Mouse (Mus musculus): ENCODE results near the gene Sh3kbp1. TPM values are rescaled to one million over a fixed set of nuclear protein-coding genes. Genes with fewer than 3 reads are reported as not detected.
A peak's percentile ranks its signal among the peaks of the same experiment; 100 is the strongest.

Sh3kbp1 gene
- polyA plus RNA-seq, 1 experiment from 2014 or later, result 48.6 TPM

GRCm38 (mm10) chrX:159628629-159629028, 1.6 kb downstream of the Sh3kbp1 start:
- Histone ChIP-seq H3K9me3 (ENCODE audit: control insufficient read depth, low read length) (no peaks in the 10 kb centered on the region), H3K27ac (ENCODE audit: low read depth, low read length) (no peak overlapping the region), H3K27me3 (ENCODE audit: control insufficient read depth, insufficient read depth, low read length) (no peaks in the 10 kb centered on the region), H3K36me3 (ENCODE audit: control insufficient read depth, insufficient read depth, low read length) (no peaks in the 10 kb centered on the region), H3K4me2 (ENCODE audit: low read depth, low read length) (peak overlapping the region; percentile 50), H3K4me3 (ENCODE audit: low read depth, low read length) (peak overlapping the region; percentile 53), H3K9ac (replicated peaks; ENCODE audit: low read depth, low read length) (no peak overlapping the region), H3K4me1 (ENCODE audit: control insufficient read depth, insufficient read depth, low read length) (no peaks in the 10 kb centered on the region)
- 36% methylated on average over 4 of the region's 4 CpGs for WGBS
- ATAC-seq (ENCODE audit: low read depth), result no peak

GRCm38 (mm10) chrX:159629203-159629602, 2.1 kb downstream of the Sh3kbp1 start:
- H3K9me3 ChIP-seq (ENCODE audit: control insufficient read depth, low read length), result no peaks in the 10 kb centered on the region
- no peaks in the 10 kb centered on the region for H3K36me3 ChIP-seq (ENCODE audit: control insufficient read depth, insufficient read depth, low read length)
- H3K27me3 ChIP-seq (ENCODE audit: control insufficient read depth, insufficient read depth, low read length), result no peaks in the 10 kb centered on the region
- 37% methylated on average over 2 of the region's 2 CpGs for WGBS
- peak overlapping the region; percentile 53; the same call in 1 of the 2 replicates for H3K4me3 ChIP-seq (ENCODE audit: low read depth, low read length)
- H3K9ac ChIP-seq (replicated peaks; ENCODE audit: low read depth, low read length), result no peak overlapping the region
- no peaks in the 10 kb centered on the region for H3K4me1 ChIP-seq (ENCODE audit: control insufficient read depth, insufficient read depth, low read length)
- H3K4me2 ChIP-seq (ENCODE audit: low read depth, low read length), result peak overlapping the region; percentile 50
- ATAC-seq (ENCODE audit: low read depth), result no peak
- H3K27ac ChIP-seq (ENCODE audit: low read depth, low read length), result no peak overlapping the region

GRCm38 (mm10) chrX:159638500-159639227, 11.6 kb downstream of the Sh3kbp1 start:
- Histone ChIP-seq H3K4me2 (ENCODE audit: low read depth, low read length) (no peak overlapping the region), H3K27ac (ENCODE audit: low read depth, low read length) (no peak overlapping the region), H3K9ac (replicated peaks; ENCODE audit: low read depth, low read length) (no peak overlapping the region), H3K4me1 (ENCODE audit: control insufficient read depth, insufficient read depth, low read length) (no peaks in the 10 kb centered on the region), H3K9me3 (ENCODE audit: control insufficient read depth, low read length) (no peaks in the 10 kb centered on the region), H3K4me3 (ENCODE audit: low read depth, low read length) (no peak overlapping the region), H3K27me3 (ENCODE audit: control insufficient read depth, insufficient read depth, low read length) (no peaks in the 10 kb centered on the region), H3K36me3 (ENCODE audit: control insufficient read depth, insufficient read depth, low read length) (no peaks in the 10 kb centered on the region)
- WGBS, result 78% methylated on average over 3 of the region's 4 CpGs
- ATAC-seq (ENCODE audit: low read depth), result no peak

GRCm38 (mm10) chrX:159639991-159640390, 12.9 kb downstream of the Sh3kbp1 start:
- Histone ChIP-seq H3K9ac (replicated peaks; ENCODE audit: low read depth, low read length) (no peak overlapping the region), H3K4me3 (ENCODE audit: low read depth, low read length) (no peak overlapping the region), H3K9me3 (ENCODE audit: control insufficient read depth, low read length) (no peaks in the 10 kb centered on the region), H3K4me2 (ENCODE audit: low read depth, low read length) (no peak overlapping the region), H3K36me3 (ENCODE audit: control insufficient read depth, insufficient read depth, low read length) (no peaks in the 10 kb centered on the region), H3K27me3 (ENCODE audit: control insufficient read depth, insufficient read depth, low read length) (no peaks in the 10 kb centered on the region), H3K27ac (ENCODE audit: low read depth, low read length) (no peak overlapping the region), H3K4me1 (ENCODE audit: control insufficient read depth, insufficient read depth, low read length) (no peaks in the 10 kb centered on the region)
- ATAC-seq (ENCODE audit: low read depth), result no peak
- WGBS, result 82% methylated on average over 4 of the region's 4 CpGs

- H3K4me1 ChIP-seq (ENCODE audit: control insufficient read depth, insufficient read depth, low read length), result no peaks in the 10 kb centered on the region
- no peak for ATAC-seq (ENCODE audit: low read depth)
- no peak overlapping the region for H3K4me2 ChIP-seq (ENCODE audit: low read depth, low read length)
- no peak overlapping the region for H3K27ac ChIP-seq (ENCODE audit: low read depth, low read length)
- no peaks in the 10 kb centered on the region for H3K9me3 ChIP-seq (ENCODE audit: control insufficient read depth, low read length)
- WGBS, result 97% methylated on average over 3 of the region's 3 CpGs
- H3K36me3 ChIP-seq (ENCODE audit: control insufficient read depth, insufficient read depth, low read length), result no peaks in the 10 kb centered on the region
- no peak overlapping the region for H3K9ac ChIP-seq (replicated peaks; ENCODE audit: low read depth, low read length)
- H3K27me3 ChIP-seq (ENCODE audit: control insufficient read depth, insufficient read depth, low read length), result no peaks in the 10 kb centered on the region
- H3K4me3 ChIP-seq (ENCODE audit: low read depth, low read length), result no peak overlapping the region
These were observed 18.2 kb downstream of the Sh3kbp1 start for GRCm38 (mm10) chrX:159645314-159645713.

- no peaks in the 10 kb centered on the region for H3K36me3 ChIP-seq (ENCODE audit: control insufficient read depth, insufficient read depth, low read length)
- no peak overlapping the region for H3K9ac ChIP-seq (replicated peaks; ENCODE audit: low read depth, low read length)
- no peaks in the 10 kb centered on the region for H3K4me1 ChIP-seq (ENCODE audit: control insufficient read depth, insufficient read depth, low read length)
- WGBS, result 91% methylated on average over 5 of the region's 5 CpGs
- no peak overlapping the region for H3K27ac ChIP-seq (ENCODE audit: low read depth, low read length)
- H3K9me3 ChIP-seq (ENCODE audit: control insufficient read depth, low read length), result no peaks in the 10 kb centered on the region
- no peak overlapping the region for H3K4me3 ChIP-seq (ENCODE audit: low read depth, low read length)
- H3K27me3 ChIP-seq (ENCODE audit: control insufficient read depth, insufficient read depth, low read length), result no peaks in the 10 kb centered on the region
- H3K4me2 ChIP-seq (ENCODE audit: low read depth, low read length), result no peak overlapping the region
- no peak for ATAC-seq (ENCODE audit: low read depth)
These were observed 20.5 kb downstream of the Sh3kbp1 start for GRCm38 (mm10) chrX:159647564-159647963.

- ATAC-seq (ENCODE audit: low read depth), result no peak
- Histone ChIP-seq H3K4me3 (ENCODE audit: low read depth, low read length) (no peak overlapping the region), H3K27ac (ENCODE audit: low read depth, low read length) (no peak overlapping the region), H3K4me2 (ENCODE audit: low read depth, low read length) (no peak overlapping the region), H3K27me3 (ENCODE audit: control insufficient read depth, insufficient read depth, low read length) (no peaks in the 10 kb centered on the region), H3K9ac (replicated peaks; ENCODE audit: low read depth, low read length) (no peak overlapping the region), H3K9me3 (ENCODE audit: control insufficient read depth, low read length) (no peaks in the 10 kb centered on the region), H3K4me1 (ENCODE audit: control insufficient read depth, insufficient read depth, low read length) (no peaks in the 10 kb centered on the region), H3K36me3 (ENCODE audit: control insufficient read depth, insufficient read depth, low read length) (no peaks in the 10 kb centered on the region)
- 92% methylated on average over 3 of the region's 3 CpGs for WGBS
These were observed 21.5 kb downstream of the Sh3kbp1 start for GRCm38 (mm10) chrX:159648598-159648997.

- H3K4me2 ChIP-seq (ENCODE audit: low read depth, low read length), result no peak overlapping the region
- H3K36me3 ChIP-seq (ENCODE audit: control insufficient read depth, insufficient read depth, low read length), result no peaks in the 10 kb centered on the region
- no peak overlapping the region for H3K27ac ChIP-seq (ENCODE audit: low read depth, low read length)
- WGBS, result 32% methylated on average over 11 of the region's 11 CpGs
- H3K4me3 ChIP-seq (ENCODE audit: low read depth, low read length), result no peak overlapping the region
- H3K9ac ChIP-seq (replicated peaks; ENCODE audit: low read depth, low read length), result no peak overlapping the region
- no peaks in the 10 kb centered on the region for H3K4me1 ChIP-seq (ENCODE audit: control insufficient read depth, insufficient read depth, low read length)
- no peaks in the 10 kb centered on the region for H3K27me3 ChIP-seq (ENCODE audit: control insufficient read depth, insufficient read depth, low read length)
- H3K9me3 ChIP-seq (ENCODE audit: control insufficient read depth, low read length), result no peaks in the 10 kb centered on the region
- ATAC-seq (ENCODE audit: low read depth), result peak; percentile 9; the same call in 1 of the 2 replicates
These were observed 23.1 kb downstream of the Sh3kbp1 start for GRCm38 (mm10) chrX:159650130-159650678.

- Histone ChIP-seq H3K36me3 (ENCODE audit: control insufficient read depth, insufficient read depth, low read length) (no peaks in the 10 kb centered on the region), H3K4me3 (ENCODE audit: low read depth, low read length) (no peak overlapping the region), H3K27me3 (ENCODE audit: control insufficient read depth, insufficient read depth, low read length) (no peaks in the 10 kb centered on the region), H3K4me2 (ENCODE audit: low read depth, low read length) (no peak overlapping the region), H3K27ac (ENCODE audit: low read depth, low read length) (no peak overlapping the region), H3K4me1 (ENCODE audit: control insufficient read depth, insufficient read depth, low read length) (no peaks in the 10 kb centered on the region), H3K9me3 (ENCODE audit: control insufficient read depth, low read length) (no peaks in the 10 kb centered on the region), H3K9ac (replicated peaks; ENCODE audit: low read depth, low read length) (no peak overlapping the region)
- WGBS, result 71% methylated on average over 6 of the region's 6 CpGs
- no peak for ATAC-seq (ENCODE audit: low read depth)
These were observed 23.7 kb downstream of the Sh3kbp1 start for GRCm38 (mm10) chrX:159650727-159651126.

Data from neural tube, embryonic 14.5 days (tissue).